Mouse (Mus musculus) left cerebral cortex, adult 8-10 months (tissue): ENCODE measurements at regions not wholly inside any gene's neighbourhood (a gene's known extent, or its start where the extent isn't known, plus 50 kb on each side); places are given as distances from the start of the nearest gene placed in this dataset.

ENCODE experiments used
- DNase-seq, 2 experiments: peaks; one replicate each; pipeline ENCODE4 v3.0.0; 2022; ENCODE audit warnings: low spot score in 2 of 2

DNA sequence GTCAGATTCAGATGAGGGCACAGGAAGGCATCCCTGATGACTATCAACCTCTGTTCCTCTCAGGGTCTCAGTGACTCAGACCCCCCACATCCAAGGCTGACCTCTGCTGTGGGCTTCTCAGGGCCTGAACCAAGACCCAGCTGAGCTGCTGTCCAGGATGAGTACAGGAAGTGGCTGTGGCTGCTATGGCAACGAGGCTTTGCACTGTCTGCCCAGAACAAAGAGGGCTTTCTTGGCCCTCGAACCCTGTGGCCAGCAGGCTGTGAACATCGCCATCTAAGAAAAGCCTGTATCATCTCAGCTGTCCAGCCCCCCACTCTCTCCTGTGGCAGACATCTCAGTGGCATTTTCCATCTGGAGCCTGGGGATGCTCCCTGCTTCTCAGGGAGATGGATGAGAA, 159.5 kb downstream of the 3100002H09Rik start:
- peak in 1 of 2 experiments; percentile 17 for DNase-seq

GRCm38 (mm10) chr4:124446615-124447014, 164.0 kb downstream of the 3100002H09Rik start:
- no peak for DNase-seq

GRCm38 (mm10) chr4:124443613-124444108, 166.9 kb downstream of the 3100002H09Rik start:
- DNase-seq = no peak

DNA sequence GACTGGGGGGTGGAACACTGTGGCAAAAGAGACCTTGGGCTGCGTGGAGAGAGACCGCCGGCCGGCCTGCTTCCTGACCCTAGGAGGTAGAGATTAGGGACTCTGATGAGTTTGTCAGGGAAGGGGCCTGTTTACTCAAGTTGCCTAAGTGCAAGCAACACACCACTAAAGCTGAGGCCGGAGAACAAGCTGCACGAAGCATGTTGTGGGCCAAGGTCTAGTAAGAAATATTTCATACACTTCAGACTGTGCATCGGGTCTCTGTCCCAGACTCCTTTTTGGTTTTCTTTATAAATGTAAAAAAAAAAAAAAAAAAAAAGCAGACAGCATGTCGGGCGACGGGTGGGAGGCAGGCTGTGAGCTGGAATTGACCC, 167.5 kb downstream of the 3100002H09Rik start:
- no peak for DNase-seq

DNA sequence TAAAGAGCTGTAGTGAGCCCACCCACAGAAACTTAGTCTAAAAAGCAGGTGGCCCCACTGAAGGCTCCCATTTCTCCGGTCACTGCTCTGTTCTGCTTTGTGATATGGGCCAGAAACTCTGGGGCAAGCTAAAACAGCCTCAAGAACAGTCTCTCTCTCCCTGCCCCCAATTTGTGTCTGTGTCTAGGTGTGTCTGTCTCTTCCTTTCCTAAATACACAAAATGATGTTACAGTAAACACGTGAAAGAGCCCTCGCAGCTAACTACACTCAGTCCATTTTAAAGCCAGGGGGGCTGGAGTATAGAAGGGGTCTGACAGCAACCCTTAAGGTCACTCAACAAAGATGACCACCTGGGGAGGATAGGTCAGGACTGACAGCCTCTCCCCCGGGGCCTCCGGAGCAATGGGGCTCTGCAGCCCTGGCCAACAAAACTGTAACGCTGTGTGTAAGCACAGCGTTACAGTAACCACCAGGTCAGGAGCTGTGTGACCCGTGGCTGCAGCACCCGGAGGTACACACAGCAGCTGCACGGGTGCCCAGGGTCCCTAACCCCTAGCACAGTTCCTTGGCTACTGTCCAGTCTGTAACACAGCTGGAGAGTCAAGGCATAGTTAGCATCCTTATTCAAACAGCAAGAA, 168.0 kb downstream of the 3100002H09Rik start:
- no peak for DNase-seq

DNA sequence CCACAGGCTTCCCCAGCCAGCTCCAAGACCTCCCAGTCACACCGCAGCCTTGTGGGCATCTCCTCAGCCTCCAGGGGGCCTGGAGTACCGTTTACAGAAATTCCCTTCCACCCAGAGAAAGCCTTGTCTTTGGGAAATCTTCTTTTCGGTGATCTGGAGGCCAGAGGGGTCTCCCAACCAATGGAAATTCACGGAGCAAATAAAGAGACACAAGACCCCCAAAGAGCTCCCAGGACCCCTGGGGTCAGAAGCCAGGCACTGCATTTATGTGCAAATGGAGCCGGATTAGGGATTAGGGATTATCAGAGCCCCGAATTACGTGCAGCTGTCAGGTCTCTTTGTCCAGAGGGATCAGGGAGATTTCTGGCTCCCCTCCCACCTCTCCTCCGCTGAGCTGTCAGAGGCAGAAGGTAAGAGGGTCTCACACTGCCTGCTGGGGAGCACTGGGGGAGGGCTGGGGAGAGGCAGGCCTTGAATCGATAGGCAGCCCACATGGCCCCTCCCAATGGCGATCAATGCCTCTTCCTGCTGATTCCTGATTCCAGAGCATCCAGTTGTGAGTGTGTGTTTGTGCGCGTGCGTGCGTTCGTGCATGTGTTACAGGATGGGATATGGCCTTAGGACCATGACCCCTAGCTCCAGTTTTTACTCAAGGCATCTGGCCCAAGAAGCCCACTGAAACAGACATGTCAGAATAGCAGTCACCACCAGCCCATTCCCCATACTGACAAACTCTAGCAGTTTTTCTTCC, 168.7 kb downstream of the 3100002H09Rik start:
- DNase-seq = no peak

DNA sequence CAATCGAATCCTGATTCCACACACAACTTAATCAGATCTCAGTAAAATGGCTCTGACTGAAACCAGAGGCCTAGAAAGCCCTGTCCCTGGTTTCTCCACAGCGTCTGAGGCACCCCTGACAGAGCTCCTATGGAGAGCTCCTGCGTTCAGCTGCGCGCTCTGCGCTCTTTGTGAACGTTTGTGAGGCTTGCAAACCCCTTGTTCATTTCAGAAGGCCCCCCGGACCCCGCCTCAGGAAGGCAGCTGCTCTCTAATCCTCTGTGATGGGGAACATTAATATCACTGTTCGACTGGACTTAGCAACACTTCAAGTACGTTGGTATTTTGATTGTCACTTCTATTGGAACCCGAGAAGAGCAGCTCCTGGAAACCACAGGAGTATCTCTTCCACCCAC, 175.6 kb downstream of the 3100002H09Rik start:
- no peak for DNase-seq

DNA sequence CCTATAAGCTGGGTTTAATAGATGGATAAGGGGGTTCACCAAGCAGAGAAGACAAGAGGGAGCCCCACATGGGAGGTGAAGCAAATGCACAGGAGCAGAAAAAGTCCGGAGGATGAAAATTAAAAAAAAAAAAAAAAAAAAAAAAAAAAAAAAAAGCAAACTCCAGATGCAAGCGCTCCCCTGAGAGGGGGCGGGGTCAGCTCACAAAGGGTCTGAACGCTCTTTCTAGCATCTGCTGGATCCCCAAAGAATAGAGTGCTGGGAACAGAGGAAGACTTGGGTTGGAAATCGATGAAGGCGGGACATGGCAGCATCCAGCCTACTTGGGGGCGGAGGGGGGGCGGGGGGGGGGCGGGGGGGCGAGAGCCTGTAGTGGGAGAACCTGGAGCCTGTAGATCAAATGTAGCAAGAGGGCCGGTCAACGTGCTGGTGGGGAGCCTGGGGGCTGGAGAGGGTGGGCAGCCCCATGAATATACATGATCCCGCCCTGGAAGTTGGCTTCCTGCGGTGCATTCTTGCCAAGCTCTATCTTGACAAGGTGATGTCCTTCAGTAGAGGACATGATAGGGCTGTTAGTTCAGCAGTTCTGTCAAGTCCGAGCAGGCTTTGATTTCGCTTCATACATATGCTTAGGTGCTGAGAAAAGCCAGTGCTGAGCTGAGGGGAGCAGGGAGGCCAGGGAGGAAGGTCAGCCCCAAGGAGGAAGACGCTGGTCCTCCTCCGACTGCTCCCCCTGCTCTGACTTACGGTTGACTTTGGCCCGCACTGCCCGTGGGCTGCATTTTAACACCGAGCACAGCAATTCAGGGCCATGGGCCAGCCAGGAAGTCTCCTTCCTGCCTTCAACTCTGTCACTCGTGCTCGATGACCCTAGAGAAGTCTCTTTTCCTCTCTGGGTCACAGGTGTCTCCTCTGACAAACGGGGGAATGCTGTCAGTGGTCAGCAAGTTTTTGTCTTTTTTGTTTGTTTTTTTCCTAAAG, 176.3 kb downstream of the 3100002H09Rik start:
- no peak for DNase-seq

- no peak for DNase-seq
These were observed 177.1 kb downstream of the 3100002H09Rik start for GRCm38 (mm10) chr4:124433506-124433905.

GRCm38 (mm10) chr4:124431193-124431592, 179.4 kb downstream of the 3100002H09Rik start:
- DNase-seq = no peak

DNA sequence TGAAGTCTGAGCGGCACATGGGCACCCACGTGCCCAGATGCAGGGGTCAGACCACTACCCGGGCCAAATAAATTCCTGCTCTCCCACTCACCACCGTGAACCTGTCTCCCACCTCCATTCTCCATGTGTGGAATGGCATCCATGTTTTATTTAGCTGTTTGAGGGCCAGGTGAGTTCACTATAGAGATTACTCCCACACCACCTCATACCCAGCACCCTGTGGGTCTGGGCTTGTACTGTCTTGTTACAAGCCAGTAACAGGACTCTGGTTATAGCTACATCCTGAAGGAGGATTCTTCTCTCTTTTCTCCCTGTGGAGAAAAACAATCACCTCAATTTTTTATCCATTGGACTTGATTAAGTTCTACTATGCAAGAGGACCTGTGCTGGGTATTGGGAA, 181.8 kb downstream of the 3100002H09Rik start:
- DNase-seq = no peak

DNA sequence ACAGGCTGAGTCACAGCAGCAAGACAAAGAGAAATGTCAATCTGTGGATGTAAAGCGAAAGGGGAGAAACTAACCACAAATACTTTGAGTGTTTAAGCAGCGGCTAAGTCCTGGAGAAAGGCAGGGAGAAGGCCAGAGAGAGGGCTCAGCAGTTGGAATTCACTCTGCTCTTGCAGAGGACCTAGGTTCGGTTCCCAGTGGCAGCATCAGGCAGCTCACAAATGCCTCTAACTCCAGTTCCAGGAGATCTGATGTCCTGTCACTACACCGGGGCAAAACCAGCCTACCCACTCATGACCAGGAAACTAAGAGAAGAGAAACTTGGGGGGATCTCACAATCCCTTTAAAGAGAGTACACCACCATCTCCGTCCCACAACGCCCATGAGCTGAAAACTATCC, 188.2 kb downstream of the 3100002H09Rik start:
- DNase-seq = no peak

- no peak for DNase-seq
These were observed 192.2 kb downstream of the 3100002H09Rik start for GRCm38 (mm10) chr4:124418431-124418830.

DNA sequence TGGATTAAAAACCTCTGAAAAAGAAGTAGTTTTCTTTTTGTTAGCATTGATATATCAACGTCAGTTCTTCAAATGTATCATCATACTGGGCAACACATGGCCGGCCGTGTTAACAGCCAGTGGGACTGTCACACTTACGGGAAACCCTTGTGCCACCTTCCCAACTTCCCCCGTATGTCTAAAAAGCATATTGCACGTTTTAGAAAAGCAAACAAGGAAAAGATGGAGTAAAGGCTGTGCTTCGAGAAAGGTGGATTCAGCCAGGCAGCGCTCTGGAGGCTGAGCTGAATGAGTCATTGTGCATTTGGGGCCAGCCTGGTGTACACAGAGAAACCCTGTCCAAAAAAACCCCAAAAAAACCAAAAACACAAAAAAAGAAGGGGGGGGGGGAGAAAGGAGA, 193.4 kb downstream of the 3100002H09Rik start:
- DNase-seq = no peak

DNA sequence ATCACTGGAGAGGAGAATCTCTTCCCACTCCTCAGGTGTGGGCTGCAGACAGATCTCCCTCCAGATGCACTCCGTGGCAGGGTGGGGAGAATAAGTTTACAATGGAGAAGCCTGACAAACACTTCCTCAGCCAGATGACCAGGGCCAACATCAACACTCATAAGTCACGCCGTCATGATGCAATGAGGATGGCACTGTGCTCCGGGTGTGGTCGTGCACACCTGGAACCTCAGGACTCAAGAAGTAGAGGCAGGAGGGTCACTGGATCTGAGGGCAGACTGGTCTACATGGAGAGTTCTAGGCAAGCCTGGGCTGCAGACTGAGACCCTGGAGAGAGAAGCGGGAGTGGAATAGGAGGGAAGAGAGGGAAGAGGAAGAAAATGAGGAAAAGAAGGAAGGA, 194.3 kb downstream of the 3100002H09Rik start:
- no peak for DNase-seq

DNA sequence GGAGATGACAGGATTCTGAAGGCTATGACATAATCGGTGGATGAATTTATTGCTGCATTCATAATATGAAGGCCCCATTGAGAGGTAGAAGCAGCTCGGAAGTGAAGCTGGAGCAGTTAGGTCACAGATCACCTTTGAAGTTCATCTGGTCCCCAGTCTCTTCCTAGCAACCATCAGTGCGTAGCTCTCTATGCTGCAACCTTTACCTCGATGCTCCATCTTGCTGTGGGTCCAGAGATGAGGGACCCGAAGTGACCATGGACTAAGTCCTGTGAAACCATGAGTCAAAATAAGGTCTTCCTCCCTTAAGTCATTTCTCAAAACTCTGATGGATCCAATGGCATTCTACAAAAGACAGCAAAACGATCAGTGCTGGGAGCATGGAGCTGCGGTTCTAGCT, 196.2 kb downstream of the 3100002H09Rik start:
- no peak for DNase-seq

DNA sequence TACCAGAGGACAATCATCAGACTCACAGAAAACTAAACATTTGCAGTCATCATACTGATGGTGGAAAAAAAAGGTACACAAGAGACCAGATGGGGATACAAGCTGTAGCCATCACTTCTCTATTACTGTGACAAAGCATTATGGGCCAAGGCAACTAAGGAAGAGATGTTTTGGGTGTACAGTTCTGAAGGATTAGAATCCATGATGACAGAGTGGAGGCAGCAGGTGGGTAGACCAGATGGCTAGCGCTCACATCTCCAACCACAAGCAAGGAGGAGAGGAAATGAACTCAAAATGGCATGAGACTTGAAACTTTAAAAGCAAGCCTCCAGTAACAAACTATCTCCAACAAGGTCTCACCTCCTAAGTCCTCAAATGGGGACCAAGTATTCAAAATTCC, 201.3 kb downstream of the 3100002H09Rik start:
- no peak for DNase-seq

- no peak for DNase-seq
These were observed 208.5 kb downstream of the 3100002H09Rik start for GRCm38 (mm10) chr4:124402075-124402474.

DNA sequence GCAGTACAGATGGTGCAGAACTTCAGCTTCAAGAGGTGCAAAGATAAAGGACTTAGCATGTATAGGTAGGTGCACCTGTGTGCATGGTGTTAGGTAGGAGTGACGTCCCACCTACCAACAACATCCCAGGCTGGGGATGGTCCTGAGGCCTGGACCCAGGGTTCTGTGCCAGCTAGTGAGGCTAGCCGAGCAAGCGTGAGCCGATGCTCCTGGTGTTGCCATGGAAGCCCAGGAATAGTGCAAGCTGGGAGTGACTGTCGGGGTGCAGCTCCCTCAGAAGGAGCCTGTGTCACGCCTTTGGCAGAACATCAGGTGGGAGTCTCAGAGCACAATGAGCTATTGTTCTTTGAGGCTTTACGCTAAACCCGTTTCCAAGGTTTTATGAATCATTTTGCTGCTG, 209.9 kb downstream of the 3100002H09Rik start:
- DNase-seq = peak; percentile 49 to 83

DNA sequence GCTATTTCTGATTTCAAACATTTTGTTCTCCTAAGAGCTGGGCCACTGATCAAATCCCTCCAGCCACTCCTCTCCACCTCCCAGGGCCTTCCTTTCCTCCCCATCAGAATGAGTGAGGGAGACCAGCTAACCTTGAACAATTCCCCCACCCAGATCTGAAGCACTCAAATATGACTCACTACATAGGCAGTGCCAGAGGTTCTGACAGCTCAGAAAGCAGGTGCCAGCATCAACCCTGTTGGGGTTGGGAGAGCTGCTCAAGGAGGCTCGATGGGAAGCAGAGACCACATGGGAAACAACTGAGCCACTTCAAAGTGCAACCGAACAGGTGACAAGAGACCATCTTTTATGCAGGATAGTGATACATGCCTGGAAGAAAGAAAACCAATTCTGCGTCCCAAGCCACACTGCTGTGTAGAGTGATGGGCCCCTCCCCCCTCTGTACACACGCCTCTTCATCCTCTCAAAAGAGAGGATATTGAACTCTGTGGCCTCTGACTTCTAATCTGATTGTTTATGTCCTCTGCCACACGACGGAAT, 210.4 kb downstream of the 3100002H09Rik start:
- DNase-seq = no peak

DNA sequence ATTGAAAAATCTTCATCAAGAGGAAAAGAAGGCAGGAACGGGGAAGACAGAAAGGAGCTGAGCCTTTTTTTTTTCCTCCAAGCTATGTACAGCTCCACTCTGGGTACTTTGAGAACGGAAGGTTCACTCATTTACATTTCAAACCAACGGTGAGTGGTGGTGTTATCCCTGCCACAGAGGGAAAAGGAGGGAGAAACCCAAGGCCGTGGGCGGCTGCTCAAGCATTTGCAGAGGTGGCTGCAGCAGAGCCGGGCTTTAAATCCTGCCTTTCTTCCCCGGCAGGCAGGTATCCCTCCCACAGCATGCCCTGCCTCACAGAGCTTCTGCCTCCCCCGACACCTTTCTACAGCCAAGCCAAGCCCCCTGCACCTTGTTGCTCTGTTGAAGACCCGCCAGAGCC, 212.2 kb downstream of the 3100002H09Rik start:
- peak in 1 of 2 experiments; percentile 79 for DNase-seq
